Mouse (Mus musculus): ENCODE results near the gene Cox15.

Gene Cox15

DNA sequence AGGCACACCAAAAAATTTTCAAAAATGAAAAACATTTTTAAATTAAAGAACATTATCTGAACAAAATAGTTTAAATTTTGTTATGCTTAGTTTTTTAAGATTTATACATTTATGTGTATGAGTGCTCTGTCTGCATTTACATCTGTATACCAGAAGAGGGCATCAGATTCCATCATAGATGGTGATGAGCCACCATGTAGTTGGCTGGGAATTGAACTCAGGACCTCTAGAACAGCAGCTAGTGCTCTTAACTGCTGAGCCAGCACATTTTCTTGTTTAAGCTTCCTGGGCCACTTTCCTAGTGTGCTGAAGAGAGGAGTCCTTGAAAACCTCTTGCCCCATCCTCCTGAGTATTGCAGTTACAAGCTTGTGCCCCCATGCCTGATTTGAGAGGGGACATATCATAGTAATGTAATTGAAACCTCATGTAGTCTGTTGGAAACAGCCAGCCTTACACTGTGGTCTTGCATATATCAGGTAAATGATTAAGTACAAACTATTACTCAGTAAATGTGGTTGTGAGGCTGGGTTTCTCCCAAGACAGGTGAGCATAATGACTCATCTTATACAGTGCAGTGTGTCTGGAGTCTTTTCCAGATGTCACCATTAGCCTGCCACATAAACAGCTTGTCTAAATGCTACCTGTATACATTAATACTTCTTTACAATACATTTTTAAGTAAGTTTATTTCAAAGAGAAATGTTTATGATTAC, 8.9 kb upstream of the Cox15 start:
- DNase-seq (ENCODE audit: low spot score in 2 of 2): no peak

DNA sequence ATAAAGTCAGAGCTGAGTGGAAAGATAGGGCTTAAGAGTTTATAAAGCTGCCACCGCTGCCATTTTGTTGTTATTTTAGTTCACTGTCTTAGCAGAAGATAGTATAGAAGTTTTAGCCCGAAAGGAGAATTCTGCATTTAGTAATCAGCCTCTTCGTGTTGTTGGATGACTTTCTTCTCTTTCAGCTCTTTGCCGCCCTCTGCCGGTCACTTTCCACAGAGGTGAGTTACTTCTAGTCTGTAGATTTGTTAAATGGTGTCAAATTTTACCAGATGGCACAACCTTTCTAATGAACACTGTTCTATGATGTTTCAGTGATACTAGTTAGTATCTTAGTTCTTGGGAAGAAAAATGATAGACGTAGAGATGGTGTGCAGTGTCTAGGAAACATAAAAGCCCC, 7.7 kb upstream of the Cox15 start:
- peak in 1 of 2 experiments; percentile 57 for DNase-seq (ENCODE audit: low spot score in 2 of 2)

DNA sequence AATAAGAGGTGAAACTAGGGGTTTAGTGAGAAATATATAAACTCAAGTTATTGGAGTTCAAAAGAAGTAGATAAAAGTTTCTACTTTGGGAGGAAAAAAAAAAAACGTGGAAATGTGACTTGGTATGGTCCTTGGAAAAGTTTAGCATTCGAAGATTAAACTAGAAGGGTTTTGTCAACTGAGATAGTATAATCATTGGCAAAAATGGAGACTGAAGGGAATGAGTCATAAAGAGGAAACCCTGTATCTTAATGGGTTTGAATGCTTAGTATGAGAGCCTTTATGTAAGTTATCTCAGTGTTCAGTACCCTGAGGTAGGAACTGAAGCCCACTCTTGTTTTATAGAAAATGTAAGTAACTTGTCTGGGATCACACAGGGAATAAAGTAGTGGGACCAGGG, 2.1 kb upstream of the Cox15 start:
- DNase-seq (ENCODE audit: low spot score in 2 of 2): no peak

DNA sequence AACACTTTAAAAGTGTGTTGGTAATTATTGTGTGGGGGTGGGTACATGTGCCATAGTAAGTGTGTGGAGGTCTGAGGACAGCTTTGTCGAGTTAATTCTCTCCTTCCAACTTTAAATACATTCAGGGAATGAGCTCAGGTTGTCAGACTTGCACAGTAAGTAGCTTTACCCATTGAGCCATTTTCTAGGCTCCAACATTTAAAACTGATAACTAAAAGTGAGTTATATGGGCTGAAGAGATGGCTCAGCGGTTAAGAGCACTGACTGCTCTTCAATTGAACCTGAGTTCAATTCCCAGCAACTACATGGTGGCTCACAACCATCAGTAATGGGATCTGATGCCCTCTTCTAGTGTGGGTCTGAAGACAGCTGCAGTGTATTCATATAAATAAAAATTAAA, 1.4 kb upstream of the Cox15 start:
- DNase-seq (ENCODE audit: low spot score in 2 of 2): no peak

DNA sequence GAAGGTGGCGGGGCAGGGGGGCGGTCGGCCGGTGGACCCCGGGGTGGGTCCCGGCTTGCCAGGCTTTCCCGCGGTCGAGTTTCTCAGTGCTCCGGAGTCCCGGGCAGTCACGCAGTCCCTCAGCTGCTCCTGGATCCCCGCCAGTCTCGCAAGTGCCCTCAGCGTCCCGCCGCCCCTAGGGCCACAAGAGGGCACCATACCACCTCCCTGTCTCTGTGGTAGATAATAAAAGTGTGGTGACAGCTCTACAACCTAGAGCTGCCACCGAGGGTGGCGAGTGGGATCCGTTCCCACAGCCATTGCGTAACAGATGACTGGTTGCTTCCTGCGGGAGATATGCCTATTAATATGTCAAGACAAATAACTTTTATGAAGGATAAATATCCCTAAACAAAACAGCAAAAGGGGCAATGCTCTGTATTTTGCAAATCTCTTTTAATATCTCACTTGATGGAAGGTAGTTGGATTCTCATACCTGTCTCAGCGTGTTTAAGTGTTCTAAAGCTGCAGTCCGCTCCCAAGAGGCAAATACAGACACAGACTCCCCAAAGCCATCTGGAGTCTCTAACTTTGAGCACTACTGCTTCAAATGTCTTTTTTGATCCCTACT, 531 bp upstream of the Cox15 start:
- DNase-seq (ENCODE audit: low spot score in 2 of 2): peak; percentile 63 to 89

DNA sequence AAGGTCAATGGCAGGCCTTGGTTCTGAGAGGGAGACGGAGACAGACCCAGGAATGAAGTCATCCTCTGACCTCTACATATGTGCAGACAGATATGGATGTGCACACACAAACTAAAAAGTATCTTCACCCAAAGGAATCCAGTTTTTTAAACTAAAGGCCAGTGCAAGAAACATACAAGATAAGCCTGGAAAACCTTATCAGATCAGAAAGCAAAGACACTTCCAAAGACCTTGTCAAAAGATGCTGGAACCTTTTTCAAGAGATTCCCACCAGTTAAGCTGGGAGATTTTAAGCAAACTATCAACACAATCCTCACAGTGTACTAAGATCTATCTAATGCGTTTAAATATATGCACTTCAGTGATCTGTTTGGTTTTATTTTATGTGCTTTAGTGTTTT, 2.8 kb downstream of the Cox15 start:
- DNase-seq (ENCODE audit: low spot score in 2 of 2): no peak

DNA sequence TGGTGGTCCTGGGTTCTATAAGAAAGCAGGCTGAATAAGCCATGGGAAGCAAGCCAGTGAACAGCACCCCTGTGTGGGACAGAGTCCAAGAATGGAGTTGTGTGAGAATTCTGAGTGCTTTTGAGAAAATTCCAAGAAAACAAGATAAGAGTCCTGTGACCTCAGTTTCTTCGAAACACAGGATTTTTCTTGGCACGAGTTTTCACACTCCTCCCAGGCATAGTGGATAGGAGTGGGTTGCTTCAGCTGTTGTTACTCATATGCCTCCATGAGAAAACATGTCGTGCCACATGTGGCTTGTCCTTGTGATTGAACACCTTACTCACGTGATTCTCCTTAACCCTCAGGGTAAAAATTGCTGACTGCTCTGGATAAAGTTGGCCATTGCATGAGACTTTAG, 4.9 kb downstream of the Cox15 start:
- DNase-seq (ENCODE audit: low spot score in 2 of 2): no peak

DNA sequence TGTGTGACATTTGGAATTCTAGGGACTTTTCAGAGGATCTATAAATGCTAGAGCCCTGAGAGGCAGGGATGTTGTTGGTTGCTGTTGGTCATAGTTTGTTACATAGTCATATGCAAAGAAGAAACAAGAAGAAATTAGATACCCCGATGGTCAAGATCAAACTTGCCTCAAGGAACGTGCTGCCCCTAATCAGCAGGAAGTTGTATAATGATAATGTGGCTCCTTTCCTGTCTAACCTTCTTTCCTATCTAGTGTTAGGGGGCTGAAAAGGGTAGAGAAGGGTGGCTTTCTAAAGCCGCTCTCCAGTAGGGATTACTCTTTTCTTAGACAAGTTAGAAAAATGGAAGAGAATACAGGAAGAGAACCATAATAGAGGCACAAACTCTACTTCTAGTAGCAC, 7.1 kb downstream of the Cox15 start:
- DNase-seq (ENCODE audit: low spot score in 2 of 2): no peak

DNA sequence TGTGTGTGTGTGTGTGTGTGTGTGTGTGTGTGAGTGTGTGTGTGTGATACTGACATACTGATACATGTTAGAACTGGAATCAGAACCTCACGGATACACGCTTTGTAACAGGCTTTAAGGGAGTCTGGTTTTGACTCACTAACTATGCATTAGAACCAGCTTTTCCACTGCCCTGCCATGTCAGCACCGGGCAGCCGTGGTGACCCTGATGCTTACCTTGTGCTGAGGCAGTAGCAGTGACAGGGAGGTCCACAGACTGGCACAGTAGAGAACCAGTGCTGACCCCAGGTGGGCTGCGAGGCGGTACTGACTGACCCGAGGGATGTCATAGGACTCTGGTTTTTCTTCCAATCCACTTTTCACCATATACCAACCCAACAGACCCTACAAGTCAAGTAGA, 9.4 kb downstream of the Cox15 start:
- DNase-seq (ENCODE audit: low spot score in 2 of 2): no peak

DNA sequence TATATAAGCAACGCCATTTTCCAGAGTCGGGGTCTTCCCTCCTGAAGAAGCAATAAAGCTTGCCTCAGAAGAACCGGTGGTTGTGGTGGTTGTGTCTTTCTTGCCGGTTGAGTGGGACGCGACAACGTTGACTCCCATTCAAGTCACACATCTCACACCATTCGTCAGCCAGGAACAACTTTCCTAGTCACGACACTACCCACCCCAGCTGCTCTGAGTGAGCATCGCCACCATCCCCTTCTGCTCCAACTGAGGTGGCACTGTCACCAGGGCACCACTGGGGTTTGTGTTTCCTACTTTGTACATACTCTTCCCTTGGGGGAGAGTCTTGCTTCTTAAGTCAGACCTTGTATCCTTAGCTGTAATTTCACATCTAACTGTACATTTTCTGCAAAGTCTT, 14.4 kb downstream of the Cox15 start:
- DNase-seq (ENCODE audit: low spot score in 2 of 2): no peak

DNA sequence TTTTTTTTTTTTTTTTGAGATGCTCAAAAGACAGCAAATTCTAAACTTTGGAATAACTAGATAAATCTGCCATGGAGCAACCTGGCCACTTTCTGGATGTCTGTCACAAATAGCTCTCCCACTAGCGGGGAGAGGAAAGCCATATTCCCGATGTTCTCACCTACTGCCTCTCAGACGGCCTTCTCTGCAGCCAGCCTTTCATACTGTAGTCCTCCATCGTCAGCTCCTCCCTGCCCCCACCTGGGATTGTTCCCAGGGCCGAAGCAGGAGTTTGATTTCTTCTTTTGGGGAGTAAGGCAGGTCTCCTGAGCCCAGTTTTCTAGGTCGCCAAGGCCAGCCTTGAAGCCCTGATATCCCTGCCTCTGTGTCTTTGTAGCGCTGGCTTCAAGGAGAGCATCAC, 21.6 kb downstream of the Cox15 start:
- no peak for DNase-seq (ENCODE audit: low spot score in 2 of 2)

DNA sequence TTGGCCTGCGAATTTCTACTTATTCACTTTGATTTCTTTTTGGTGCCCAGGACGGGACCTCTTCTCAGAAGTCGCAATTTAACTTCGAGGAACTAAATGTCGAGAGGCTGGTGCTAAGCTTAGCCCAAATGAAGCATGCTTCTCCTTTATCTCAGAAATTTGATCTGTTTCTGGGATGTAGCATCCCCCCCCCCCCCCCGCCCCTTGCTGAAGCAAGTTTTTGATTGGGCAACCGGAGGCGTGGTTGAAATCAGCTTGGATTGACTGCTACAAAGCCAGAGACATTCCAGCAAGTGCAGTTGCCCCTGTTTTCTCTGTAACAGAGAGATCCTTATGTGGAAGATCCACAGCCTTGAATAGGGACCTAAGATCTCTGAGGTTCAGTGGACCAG, 22.8 kb downstream of the Cox15 start:
- DNase-seq (ENCODE audit: low spot score in 2 of 2): no peak

DNA sequence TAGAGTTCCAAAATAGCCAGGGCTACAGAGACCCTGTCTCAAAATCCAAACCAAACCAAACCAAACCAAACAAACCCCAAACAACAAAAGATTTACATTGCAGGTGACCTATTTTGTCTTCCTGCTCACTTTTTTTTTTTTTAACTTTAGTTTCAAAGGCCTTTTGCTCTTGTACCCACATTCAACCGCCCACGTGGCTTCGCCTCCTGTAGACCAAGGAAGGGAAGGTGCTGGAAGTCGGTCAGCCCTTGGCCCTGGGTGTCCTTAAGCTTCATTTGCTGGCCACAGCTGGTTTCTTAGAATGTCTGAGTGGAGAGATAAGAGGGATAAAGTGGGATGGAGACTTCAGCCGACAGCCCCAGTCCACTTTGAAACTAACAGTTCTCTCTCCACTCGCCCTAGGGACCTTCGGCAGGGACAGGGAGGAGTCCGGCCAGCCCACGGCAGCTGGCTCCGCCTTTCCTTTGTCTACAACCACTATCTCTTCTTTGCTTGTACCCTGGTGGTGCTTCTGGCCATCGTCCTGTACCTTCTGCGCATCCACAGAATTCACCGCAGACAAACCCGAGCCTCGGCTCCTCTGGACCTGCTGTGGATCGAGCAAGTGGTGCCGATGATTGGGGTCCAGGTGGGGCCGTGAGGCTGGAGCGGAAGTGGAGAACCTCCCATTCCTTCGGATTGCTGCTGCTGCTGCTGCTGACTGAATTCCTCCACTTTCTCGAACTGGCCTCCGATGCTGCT, 23.3 kb downstream of the Cox15 start:
- no peak for DNase-seq (ENCODE audit: low spot score in 2 of 2)

DNA sequence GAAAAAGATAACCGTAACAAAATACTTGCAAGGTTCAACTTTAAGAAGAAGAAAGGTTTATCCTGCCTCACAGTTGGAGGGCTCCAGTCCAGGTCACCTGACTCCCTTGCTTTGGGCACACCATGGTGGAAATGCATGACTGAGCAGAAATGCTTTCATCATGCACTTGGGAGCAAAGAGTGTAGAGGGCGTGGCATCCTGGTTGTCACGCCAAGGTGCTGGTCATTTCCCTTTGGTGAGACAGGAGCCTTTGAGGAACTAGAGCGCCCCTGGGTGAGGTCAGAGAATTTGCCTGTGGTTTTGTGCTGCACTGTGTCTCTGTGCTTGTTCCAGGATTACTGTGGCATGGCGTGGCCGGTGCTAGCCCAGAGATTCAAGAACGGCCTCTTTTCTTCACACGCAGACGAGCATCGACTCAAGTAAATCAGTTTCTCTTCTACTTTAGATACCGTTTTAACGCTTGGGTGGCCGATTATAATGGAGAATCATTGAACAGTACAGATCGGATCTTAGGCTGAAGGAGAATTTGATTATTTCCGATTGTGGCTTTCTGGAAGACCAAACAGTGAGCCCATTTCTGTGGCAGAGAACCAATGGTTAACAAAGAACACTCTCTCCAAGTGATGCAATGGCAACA, 26.2 kb downstream of the Cox15 start:
- DNase-seq (ENCODE audit: low spot score in 2 of 2): no peak

DNA sequence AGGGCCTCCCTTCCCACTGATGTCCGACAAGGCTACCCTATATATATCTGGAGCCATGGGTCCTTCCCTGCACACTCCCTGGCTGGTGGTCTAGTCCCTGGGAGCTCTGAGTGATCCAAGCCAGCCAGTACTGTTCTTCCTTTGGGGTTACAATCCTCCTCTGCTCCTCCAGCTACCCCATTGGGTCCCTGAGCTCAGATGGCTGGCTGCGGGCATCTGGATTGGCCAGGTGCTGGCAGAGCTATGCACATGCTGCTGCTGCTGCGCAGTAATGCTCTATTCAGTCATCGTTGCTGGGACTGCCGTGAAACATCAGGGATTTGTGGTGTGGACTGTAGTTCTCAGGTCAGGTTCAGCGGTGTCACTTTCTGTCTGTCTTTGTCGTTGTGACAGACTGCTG, 28.0 kb downstream of the Cox15 start:
- DNase-seq (ENCODE audit: low spot score in 2 of 2): no peak

DNA sequence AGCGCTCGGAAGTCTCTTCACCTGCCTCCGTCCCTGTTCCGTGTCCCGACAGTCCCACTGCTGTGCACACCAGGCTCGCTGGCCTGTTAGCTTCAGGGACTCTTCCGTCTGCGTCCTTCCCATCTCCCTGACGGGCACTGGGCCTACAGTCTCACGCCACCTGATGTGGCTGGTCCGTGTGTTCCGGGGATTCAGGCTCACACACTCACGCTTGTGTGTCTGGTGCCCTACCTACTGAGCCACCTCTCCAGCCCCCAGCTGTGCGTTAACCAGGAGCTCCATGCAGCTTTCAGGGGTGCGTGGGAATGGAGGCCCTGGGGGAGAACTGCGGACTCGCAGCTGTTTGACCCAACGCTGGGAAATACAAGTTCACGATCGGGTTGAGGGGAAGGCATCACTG, 28.6 kb downstream of the Cox15 start:
- DNase-seq (ENCODE audit: low spot score in 2 of 2): no peak

DNA sequence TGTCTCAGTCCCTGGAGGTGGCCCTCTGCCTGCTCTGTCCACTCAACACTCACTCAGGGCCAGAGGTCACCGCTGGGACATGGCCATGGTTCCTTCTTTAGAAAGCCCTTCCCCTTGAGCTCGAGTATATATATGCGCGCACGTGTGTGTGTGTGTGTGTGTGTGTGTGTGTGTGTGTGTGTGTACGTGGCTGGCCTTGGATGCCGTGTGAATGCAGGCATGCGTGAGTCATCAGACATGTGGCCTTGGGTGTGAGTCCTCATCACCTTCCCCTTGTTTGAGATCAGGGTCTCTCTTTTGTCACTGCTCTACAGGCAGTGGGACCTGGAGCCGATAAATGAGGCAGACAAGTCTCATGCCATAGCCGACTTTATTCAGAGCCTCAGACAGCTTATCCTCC, 29.3 kb downstream of the Cox15 start:
- no peak for DNase-seq (ENCODE audit: low spot score in 2 of 2)

DNA sequence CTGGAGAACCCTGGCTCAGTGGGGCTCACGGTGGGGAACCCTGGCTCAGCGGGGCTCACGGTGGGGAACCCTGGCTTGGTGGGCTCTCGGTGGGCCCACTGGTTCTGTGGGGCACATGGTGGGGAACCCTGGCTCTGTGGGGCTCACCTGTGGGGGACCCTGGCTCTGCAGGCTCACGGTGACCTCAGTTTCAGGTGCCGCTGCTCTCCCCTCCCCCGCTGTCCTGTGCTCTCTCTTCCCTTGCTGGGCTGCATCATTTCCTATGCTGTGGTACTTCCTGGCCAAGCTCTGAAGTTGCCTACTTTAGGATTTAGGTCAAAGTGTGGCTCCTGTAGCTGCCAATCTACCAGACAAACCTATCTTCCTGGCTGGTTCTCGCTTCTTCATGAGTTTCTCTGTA, 29.9 kb downstream of the Cox15 start:
- DNase-seq (ENCODE audit: low spot score in 2 of 2): no peak

DNA sequence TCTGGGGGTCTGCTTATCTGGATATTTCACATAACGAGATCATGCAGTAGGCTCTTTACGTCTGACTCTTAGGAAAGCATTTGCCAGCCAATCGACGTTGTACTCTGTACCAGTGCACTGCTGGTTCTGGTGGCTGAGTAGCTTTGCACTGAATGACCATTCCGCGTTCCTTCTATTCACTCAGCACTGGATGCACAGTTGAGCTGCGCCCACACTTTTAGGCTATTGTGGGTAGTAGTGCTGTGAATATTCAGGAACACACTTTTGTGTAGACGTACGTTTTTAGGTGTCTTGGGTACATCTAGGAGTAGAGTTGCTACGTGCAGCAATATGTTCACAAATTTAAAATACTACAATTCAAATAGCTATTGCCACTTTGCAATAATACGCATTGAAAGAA, 32.7 kb downstream of the Cox15 start:
- no peak for DNase-seq (ENCODE audit: low spot score in 2 of 2)

DNA sequence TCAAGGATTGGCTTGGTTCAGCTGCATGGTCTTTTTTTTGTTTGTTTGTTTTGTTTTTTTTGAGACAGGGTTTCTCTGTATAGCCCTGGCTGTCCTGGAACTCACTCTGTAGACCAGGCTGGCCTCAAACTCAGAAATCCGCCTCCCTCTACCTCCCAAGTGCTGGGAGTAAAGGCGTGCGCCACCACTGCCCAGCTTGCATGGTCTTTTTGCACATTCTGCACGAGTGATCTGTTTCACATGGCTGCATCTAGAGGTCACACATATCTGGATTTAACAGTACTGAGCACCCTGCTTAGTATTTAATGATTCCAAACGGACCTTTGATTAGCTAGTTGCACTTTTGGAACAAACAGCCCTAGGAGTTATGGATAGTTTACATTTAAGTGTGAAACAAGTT, 40.8 kb downstream of the Cox15 start:
- DNase-seq (ENCODE audit: low spot score in 2 of 2): no peak

DNA sequence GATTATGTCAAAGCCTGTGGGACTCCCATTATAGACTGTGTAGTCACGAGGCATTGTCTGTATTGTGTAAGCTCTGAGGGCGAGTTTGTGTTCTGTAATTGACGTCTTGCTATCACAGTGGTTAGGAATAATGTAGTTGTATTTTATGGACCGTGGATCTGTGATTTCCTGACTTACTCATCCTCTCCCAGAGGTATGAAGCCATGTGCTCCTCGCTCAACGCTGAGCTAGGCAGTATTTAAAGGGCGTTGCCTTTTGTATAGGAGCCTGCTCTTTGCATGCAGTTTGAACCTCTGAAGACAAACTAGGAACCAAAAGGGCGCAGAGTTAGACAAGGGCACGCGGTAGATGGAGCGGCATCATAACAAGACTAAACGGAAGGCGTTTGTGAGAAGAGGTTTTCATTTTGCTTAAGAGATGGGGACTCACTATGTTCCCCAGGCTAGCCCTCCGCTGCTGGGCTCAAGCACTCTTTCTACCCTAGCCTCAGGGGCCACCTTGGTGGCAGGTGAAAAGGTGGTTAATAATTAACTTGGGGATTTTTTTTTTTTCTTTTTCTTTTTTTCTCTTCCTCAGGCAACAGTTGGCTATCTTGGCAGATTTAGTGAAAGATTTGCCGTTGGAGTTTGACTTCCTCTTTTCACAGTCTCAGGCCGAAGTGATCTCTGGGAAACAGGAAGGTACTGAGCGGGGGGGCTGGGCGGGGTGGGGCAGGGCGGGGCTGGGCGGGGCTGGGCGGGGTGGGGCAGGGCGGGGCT, 41.5 kb downstream of the Cox15 start:
- DNase-seq (ENCODE audit: low spot score in 2 of 2): no peak

DNA sequence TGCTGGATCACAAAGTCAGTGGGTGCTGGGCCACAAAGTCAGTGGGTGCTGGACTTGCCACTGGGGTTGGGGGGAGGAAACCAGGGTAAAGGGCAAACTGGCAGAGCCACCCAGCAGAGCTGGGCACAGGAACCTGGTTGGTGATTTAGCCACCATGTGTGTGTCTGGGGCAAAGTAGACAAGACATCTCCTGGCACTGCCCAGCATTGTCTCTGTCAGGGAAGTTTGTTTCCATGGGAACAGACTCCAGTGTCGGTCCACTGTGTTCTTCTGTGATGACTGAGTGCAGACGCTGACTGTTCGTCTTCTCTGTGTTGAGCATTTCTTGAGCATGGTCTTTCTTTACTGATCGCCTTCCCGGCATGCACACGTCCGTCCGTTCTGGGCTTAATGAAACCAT, 43.5 kb downstream of the Cox15 start:
- no peak for DNase-seq (ENCODE audit: low spot score in 2 of 2)

All from left cerebral cortex, adult 9 months (tissue).